Mouse (Mus musculus): ENCODE measurements around the gene Tbc1d24.
A peak's percentile ranks its signal among the peaks of the same experiment; 100 is the strongest.

The Tbc1d24 gene

GRCm38 (mm10) chr17:24205284-24205888 is at the start of gene Tbc1d24:
TSS of gene Tbc1d24 (minus strand) at chr17:24205562.
- DNase-seq (ENCODE audit: low spot score), result peak; percentile 75

- no peak for DNase-seq (ENCODE audit: low spot score)
These were observed 47.0 kb upstream of the Tbc1d24 start for GRCm38 (mm10) chr17:24252329-24252728.

GRCm38 (mm10) chr17:24251320-24252069 is 46.1 kb upstream of the Tbc1d24 start, which contains the start of gene Ccnf:
TSS of gene Ccnf (minus strand) at chr17:24251484.
- peak; percentile 77 for DNase-seq (ENCODE audit: low spot score)

GRCm38 (mm10) chr17:24250988-24251319 is 45.6 kb upstream of the Tbc1d24 start:
- DNase-seq (ENCODE audit: low spot score), result no peak

GRCm38 (mm10) chr17:24248641-24249040 is 43.3 kb upstream of the Tbc1d24 start:
- DNase-seq (ENCODE audit: low spot score), result no peak

GRCm38 (mm10) chr17:24244061-24244460 is 38.7 kb upstream of the Tbc1d24 start:
- DNase-seq (ENCODE audit: low spot score), result no peak

- DNase-seq (ENCODE audit: low spot score), result no peak
These were observed 38.1 kb upstream of the Tbc1d24 start for GRCm38 (mm10) chr17:24243311-24243969.

- no peak for DNase-seq (ENCODE audit: low spot score)
These were observed 31.6 kb upstream of the Tbc1d24 start for GRCm38 (mm10) chr17:24236921-24237320.

GRCm38 (mm10) chr17:24236479-24236878 is 31.1 kb upstream of the Tbc1d24 start:
- no peak for DNase-seq (ENCODE audit: low spot score)

- DNase-seq (ENCODE audit: low spot score), result no peak
These were observed 22.6 kb upstream of the Tbc1d24 start for GRCm38 (mm10) chr17:24227941-24228340.

GRCm38 (mm10) chr17:24226721-24227120 is 21.4 kb upstream of the Tbc1d24 start:
- DNase-seq (ENCODE audit: low spot score), result no peak

GRCm38 (mm10) chr17:24225851-24226250 is 20.5 kb upstream of the Tbc1d24 start:
- no peak for DNase-seq (ENCODE audit: low spot score)

GRCm38 (mm10) chr17:24224741-24225140 is 19.4 kb upstream of the Tbc1d24 start:
- DNase-seq (ENCODE audit: low spot score), result no peak

GRCm38 (mm10) chr17:24223513-24223912 is 18.2 kb upstream of the Tbc1d24 start:
- no peak for DNase-seq (ENCODE audit: low spot score)

GRCm38 (mm10) chr17:24222653-24223052 is 17.3 kb upstream of the Tbc1d24 start:
- no peak for DNase-seq (ENCODE audit: low spot score)

GRCm38 (mm10) chr17:24220435-24221411 is 15.4 kb upstream of the Tbc1d24 start, which contains the start of gene Tedc2:
TSS of gene Tedc2 (minus strand) at chr17:24220851.
- peak; percentile 46 for DNase-seq (ENCODE audit: low spot score)

- DNase-seq (ENCODE audit: low spot score), result no peak
These were observed 11.5 kb upstream of the Tbc1d24 start for GRCm38 (mm10) chr17:24216836-24217235.

- no peak for DNase-seq (ENCODE audit: low spot score)
These were observed 7.8 kb upstream of the Tbc1d24 start for GRCm38 (mm10) chr17:24213186-24213585.

GRCm38 (mm10) chr17:24212441-24213018 is 7.2 kb upstream of the Tbc1d24 start:
- no peak for DNase-seq (ENCODE audit: low spot score)

GRCm38 (mm10) chr17:24211631-24212440 is 6.5 kb upstream of the Tbc1d24 start:
- DNase-seq (ENCODE audit: low spot score), result no peak

GRCm38 (mm10) chr17:24210591-24210990 is 5.2 kb upstream of the Tbc1d24 start:
- no peak for DNase-seq (ENCODE audit: low spot score)
